Mouse (Mus musculus) heart, embryonic 13.5 days (tissue): ENCODE measurements around the gene Cyb561. TPM values are rescaled to one million over a fixed set of nuclear protein-coding genes. Genes with fewer than 3 reads are reported as not detected.

ENCODE experiments used
- ATAC-seq: fragments of 200-750 bp; cut with Nextera tagmentation; 2 replicates; pipeline ENCODE4 v1.8.0; 2017; ENCODE audit warnings: moderate TSS enrichment; ENCODE audit not compliant: insufficient number of reproducible peaks, low FRiP score, low TSS enrichment; ENCODE audit errors: extremely low read depth
- H3K27ac ChIP-seq: fragments of 300-500 bp; sonication (generic); replicated peaks from 2 replicates; pipeline ENCODE4 v1.5.1; 2015; ENCODE audit warnings: moderate library complexity, mild to moderate bottlenecking, inconsistent platforms
- H3K27me3 ChIP-seq: fragments of 300-500 bp; sonication (generic); replicated peaks from 2 replicates; pipeline ENCODE4 v1.6.1; 2015; ENCODE audit warnings: mild to moderate bottlenecking, inconsistent platforms
- H3K36me3 ChIP-seq: fragments of 300-500 bp; sonication (generic); 2 replicates; pipeline ENCODE4 v1.6.1; 2015; ENCODE audit warnings: mild to moderate bottlenecking, inconsistent platforms
- H3K4me1 ChIP-seq: fragments of 300-500 bp; sonication (generic); 2 replicates; pipeline ENCODE4 v1.6.1; 2015; ENCODE audit warnings: inconsistent platforms
- H3K4me2 ChIP-seq: fragments of 300-500 bp; sonication (generic); 2 replicates; pipeline ENCODE4 v1.6.1; 2015; ENCODE audit warnings: inconsistent platforms, mild to moderate bottlenecking, moderate library complexity
- H3K4me3 ChIP-seq: fragments of 300-500 bp; sonication (generic); 2 replicates; pipeline ENCODE4 v1.5.1; 2015; ENCODE audit warnings: moderate library complexity, mild to moderate bottlenecking, inconsistent platforms
- H3K9ac ChIP-seq: fragments of 300-500 bp; sonication (generic); 2 replicates; pipeline ENCODE4 v1.6.1; 2015; ENCODE audit warnings: inconsistent platforms, mild to moderate bottlenecking, moderate library complexity
- H3K9me3 ChIP-seq: fragments of 300-500 bp; sonication (generic); 2 replicates; pipeline ENCODE4 v1.6.1; 2016; ENCODE audit warnings: inconsistent platforms
- WGBS: fragments of 180-500 bp; shearing (Covaris S2); methylation state at CpG from one replicate; pipeline ENCODE4 v1.1.7; 2015; ENCODE audit warnings: mixed read lengths; 5-methylcytosine and 5-hydroxymethylcytosine counted together
- polyA plus RNA-seq: library from polyadenylated mRNA; unstranded; fragments of >200 nt; fragmentation: Nextera tagmentation; extraction: Ambion mirVana; gene quantifications from 2 replicates; pipeline ENCODE4 v1.2.1, GENCODE M21; 2015

Cyb561 gene
- polyA plus RNA-seq, 1 experiment from 2014 or later: 5.2 TPM

DNA sequence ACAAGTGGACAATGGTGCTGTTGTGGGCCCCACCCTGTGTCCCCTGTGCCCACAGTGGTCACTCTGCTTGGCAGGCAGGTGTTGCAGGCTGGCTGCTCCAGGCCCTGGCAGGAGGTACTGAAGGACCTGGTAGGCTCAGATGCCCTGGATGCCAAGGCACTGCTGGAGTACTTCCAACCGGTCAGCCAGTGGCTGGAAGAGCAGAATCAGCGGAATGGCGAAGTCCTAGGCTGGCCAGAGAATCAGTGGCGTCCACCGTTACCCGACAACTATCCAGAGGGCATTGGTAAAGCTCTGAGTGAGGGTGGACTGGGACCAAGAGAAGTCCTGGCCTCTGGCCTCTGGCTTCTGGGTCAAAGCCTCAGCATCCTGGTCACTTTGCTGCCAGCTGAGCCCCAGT lies 21.5 kb upstream of the Cyb561 start:
- 89% methylated on average over 6 of the region's 6 CpGs for WGBS
- Histone ChIP-seq H3K27ac (no peak overlapping the region), H3K4me3 (no peak overlapping the region), H3K9me3 (no peaks in the 10 kb centered on the region), H3K27me3 (peaks cover 80% of the 10 kb centered on the region), H3K36me3 (no peaks in the 10 kb centered on the region), H3K9ac (no peak overlapping the region), H3K4me2 (no peak overlapping the region), H3K4me1 (no peaks in the 10 kb centered on the region)
- no peak for ATAC-seq

DNA sequence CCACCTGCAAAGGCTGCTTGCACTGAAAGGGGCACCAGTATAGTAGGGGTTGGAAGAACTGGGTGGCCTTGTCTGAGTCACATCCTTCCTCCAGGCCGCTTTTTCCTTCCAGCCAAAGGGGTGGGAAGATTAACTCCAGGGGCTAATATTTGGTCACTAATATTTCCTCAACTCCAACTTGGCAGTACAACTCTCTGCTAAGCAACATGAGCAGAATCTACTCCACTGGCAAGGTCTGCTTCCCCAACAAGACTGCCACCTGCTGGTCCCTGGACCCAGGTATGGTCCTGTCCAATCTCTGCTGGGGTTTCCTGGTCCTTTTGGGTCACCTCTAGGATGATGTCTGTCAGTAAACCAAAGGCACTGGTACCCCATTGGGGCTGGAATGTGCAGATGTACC lies 16.4 kb upstream of the Cyb561 start:
- Histone ChIP-seq H3K36me3 (no peaks in the 10 kb centered on the region), H3K27me3 (peaks cover 89% of the 10 kb centered on the region), H3K4me1 (peaks cover 12% of the 10 kb centered on the region), H3K9ac (no peak overlapping the region), H3K4me2 (no peak overlapping the region), H3K4me3 (no peak overlapping the region), H3K27ac (no peak overlapping the region), H3K9me3 (no peaks in the 10 kb centered on the region)
- no peak for ATAC-seq
- WGBS: 41% methylated on average over 1 of the region's 1 CpGs

DNA sequence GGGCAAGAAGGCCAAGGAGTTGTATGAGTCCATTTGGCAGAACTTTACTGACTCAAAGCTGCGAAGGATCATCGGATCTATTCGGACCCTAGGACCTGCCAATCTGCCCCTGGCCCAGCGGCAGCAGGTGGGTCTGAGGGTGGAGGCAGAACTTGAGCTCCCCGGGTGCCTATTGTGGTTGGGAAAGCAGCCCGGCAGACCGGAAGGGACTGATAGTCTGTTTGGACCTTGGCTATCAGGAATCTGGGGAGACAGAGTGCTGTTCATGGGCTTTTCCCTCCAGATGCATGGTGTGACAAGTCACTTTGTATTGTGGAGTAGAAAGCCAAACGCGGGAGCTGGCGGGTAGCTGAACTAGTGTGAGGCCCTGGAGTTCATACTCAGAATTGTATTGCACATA lies 15.8 kb upstream of the Cyb561 start:
- Histone ChIP-seq H3K9me3 (no peaks in the 10 kb centered on the region), H3K36me3 (no peaks in the 10 kb centered on the region), H3K27ac (no peak overlapping the region), H3K9ac (no peak overlapping the region), H3K4me3 (no peak overlapping the region; the same call in 1 of the 2 replicates), H3K4me2 (no peak overlapping the region), H3K27me3 (peaks cover 83% of the 10 kb centered on the region), H3K4me1 (peaks cover 12% of the 10 kb centered on the region)
- ATAC-seq: no peak
- 38% methylated on average over 10 of the region's 10 CpGs for WGBS

DNA sequence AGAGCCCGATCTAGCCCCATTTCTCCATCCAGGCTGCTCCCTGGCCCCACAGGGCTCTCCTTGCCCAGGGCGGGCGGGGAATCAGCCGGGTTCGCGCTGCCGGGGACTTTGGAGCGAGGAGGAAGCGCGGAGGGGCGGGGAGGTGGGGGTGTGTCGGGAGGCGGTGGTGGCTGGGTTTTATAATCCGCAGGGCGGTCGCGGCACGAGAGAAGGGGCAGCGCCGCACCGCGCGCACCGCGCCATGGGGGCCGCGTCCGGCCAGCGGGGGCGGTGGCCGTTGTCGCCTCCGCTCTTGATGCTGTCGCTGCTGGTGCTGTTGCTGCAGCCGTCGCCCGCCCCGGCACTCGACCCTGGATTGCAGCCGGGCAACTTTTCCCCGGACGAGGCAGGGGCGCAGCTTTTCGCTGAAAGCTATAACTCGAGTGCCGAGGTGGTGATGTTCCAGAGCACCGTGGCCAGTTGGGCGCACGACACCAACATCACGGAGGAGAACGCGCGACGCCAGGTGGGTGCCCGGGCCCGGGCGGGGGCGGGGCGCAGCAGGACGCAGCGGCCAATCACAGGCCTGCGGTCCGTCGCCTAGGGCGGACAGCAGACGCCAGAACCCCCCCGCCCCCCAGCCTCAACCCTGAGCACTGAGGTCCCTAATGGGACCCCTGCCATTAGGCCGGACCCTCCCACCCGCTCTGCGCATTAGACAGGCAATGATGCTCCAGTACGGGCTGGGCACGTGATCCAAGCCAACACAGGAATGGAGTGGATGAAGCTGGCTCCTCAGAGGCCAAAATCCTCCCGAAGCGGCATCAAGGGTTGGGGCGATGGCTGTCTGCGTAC lies 14.8 kb upstream of the Cyb561 start, which contains the start of gene Ace:
Gene Ace, plus strand, starts transcription at position 205 of the 834 bp plus-strand sequence.
- no peaks in the 10 kb centered on the region for H3K36me3 ChIP-seq
- ATAC-seq: no peak; the same call in 1 of the 2 replicates
- H3K4me2 ChIP-seq: peak within 1 kb of the TSS; percentile 97
- peaks cover 77% of the 10 kb centered on the region for H3K27me3 ChIP-seq
- peak within 1 kb of the TSS; percentile 65 for H3K4me3 ChIP-seq
- H3K27ac ChIP-seq: no peak within 1 kb of the TSS
- WGBS: under 1% methylated on average over 58 of the region's 76 CpGs
- peak within 1 kb of the TSS; percentile 79 for H3K9ac ChIP-seq
- peaks cover 12% of the 10 kb centered on the region for H3K4me1 ChIP-seq
- H3K9me3 ChIP-seq: no peaks in the 10 kb centered on the region

DNA sequence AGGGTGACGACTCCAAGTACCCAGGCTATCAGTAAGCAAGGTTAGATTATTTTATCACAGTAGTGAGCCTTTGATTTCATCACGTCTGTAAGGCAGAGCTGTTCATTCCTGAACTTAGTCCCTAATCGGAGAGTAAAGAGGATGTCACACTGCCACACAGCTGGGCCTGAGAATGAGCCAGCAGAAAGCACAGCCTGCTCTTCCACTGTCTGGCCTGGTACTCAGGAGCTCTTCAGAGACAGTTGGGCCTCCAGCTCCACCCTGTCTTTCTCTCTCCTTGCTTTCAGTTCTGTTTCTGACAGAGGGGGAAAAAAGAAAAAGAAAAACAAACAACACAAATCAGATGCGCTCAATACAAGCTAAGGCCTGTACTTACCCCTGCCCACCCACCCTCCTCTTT lies 13.2 kb upstream of the Cyb561 start:
- Histone ChIP-seq H3K9me3 (no peaks in the 10 kb centered on the region), H3K4me3 (no peak overlapping the region), H3K27ac (no peak overlapping the region), H3K9ac (no peak overlapping the region), H3K27me3 (peaks cover 67% of the 10 kb centered on the region), H3K36me3 (no peaks in the 10 kb centered on the region), H3K4me1 (peaks cover 15% of the 10 kb centered on the region), H3K4me2 (no peak overlapping the region)
- 45% methylated on average over 4 of the region's 4 CpGs for WGBS
- ATAC-seq: no peak

DNA sequence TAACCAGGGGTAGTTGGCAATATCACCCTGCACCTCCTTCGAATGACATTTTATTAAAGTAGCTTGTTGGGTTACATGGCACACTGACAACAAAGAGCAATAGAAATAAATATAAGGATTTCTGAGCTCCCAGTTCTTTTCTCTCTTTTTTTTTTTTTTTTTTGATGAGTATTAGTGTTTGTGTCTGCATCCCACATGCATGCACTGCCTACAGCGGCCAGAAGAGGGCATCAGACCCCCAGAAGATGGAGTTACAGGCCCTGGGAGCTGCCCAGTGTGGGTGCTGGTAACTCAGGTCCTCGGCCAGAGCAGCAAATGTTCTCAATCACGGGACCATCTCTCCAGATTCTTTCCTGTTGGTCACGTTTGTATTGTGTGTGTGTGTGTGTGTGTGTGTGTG lies 11.6 kb upstream of the Cyb561 start:
- no peak overlapping the region for H3K27ac ChIP-seq
- H3K9me3 ChIP-seq: no peaks in the 10 kb centered on the region
- peaks cover 51% of the 10 kb centered on the region for H3K27me3 ChIP-seq
- no peak overlapping the region for H3K9ac ChIP-seq
- no peak for ATAC-seq
- 63% methylated on average over 5 of the region's 5 CpGs for WGBS
- no peak overlapping the region for H3K4me3 ChIP-seq
- no peaks in the 10 kb centered on the region for H3K36me3 ChIP-seq
- H3K4me2 ChIP-seq: no peak overlapping the region
- H3K4me1 ChIP-seq: peaks cover 19% of the 10 kb centered on the region

DNA sequence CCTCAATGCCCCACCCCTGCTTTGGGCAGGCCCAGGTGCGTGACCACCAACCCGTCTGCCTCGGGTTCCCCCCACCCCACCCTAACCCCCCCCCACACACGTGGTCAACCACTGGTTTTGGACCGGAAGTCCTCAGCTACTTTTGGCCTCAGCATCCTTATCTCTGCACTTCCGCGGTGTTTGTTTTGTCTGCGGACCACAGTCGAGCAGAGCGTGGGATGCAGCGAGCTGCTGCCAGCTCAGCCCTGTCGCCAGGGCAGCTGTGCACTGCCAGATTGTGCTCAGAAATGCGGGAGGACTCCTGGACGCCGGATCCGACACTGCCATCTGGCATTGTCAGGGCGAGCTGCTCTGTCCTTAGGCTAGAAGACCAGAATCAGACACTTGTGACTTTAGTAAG lies 6.2 kb upstream of the Cyb561 start:
- H3K36me3 ChIP-seq: no peaks in the 10 kb centered on the region
- ATAC-seq: no peak
- peak overlapping the region; percentile 26 for H3K4me3 ChIP-seq
- peak overlapping the region; percentile 65 for H3K9ac ChIP-seq
- WGBS: 6% methylated on average over 17 of the region's 17 CpGs
- peak overlapping the region; percentile 20; the same call in 1 of the 2 replicates for H3K27ac ChIP-seq
- H3K9me3 ChIP-seq: no peaks in the 10 kb centered on the region
- H3K4me2 ChIP-seq: peak overlapping the region; percentile 60
- peaks cover 26% of the 10 kb centered on the region for H3K4me1 ChIP-seq
- H3K27me3 ChIP-seq: peaks cover 7% of the 10 kb centered on the region; the same call in 1 of the 2 replicates

DNA sequence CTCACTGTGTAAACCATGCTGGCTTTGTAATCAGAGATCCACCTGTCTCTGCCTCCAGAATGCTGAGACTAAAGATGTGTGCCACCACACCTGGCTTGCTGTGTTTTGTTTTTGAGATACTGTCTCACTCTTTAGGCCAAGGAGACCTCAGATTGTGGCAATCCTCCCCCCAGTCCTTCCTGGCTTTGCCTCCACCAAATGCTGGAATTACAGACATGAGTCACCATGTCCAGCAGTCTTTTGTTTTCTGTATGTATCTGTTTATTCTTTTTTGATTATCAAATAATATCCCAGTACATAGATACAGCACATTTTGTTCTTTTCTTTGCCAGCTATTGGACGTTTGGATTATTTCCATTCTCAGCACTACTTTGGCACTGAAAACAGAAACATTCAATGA lies 5.4 kb upstream of the Cyb561 start:
- Histone ChIP-seq H3K36me3 (no peaks in the 10 kb centered on the region), H3K9me3 (no peaks in the 10 kb centered on the region), H3K9ac (no peak overlapping the region), H3K27me3 (peaks cover 7% of the 10 kb centered on the region; the same call in 1 of the 2 replicates), H3K4me3 (no peak overlapping the region), H3K4me2 (no peak overlapping the region), H3K27ac (0 out of 2 replicates have a peak overlapping the region, but pooled peaks have one; percentile 32), H3K4me1 (peaks cover 26% of the 10 kb centered on the region)
- ATAC-seq: no peak
- 24% methylated on average over 1 of the region's 1 CpGs for WGBS

DNA sequence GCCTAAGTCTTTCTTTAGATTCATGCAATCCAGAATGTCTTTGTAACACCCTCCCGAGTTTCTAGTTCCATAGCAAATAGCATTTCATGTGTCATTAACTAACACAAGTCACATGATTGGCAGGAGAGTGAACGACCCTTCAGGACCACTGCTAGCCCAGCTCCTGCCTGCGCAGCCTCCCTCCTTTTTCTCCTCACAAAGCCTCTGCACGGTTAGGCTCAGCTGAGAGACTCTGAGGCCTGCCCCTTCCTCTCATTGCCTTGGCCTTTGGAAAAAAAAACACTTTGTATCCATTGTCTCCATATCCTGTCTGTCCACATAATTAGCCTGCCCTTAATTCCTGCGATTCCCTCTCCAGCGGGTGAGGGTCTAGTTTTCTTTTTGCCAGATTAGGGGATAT lies 4.4 kb upstream of the Cyb561 start:
- Histone ChIP-seq H3K4me2 (no peak overlapping the region), H3K27me3 (peaks cover 8% of the 10 kb centered on the region), H3K9ac (no peak overlapping the region), H3K36me3 (no peaks in the 10 kb centered on the region), H3K4me3 (no peak overlapping the region), H3K27ac (no peak overlapping the region), H3K9me3 (no peaks in the 10 kb centered on the region), H3K4me1 (peaks cover 29% of the 10 kb centered on the region)
- ATAC-seq: no peak
- WGBS: 61% methylated on average over 6 of the region's 6 CpGs

DNA sequence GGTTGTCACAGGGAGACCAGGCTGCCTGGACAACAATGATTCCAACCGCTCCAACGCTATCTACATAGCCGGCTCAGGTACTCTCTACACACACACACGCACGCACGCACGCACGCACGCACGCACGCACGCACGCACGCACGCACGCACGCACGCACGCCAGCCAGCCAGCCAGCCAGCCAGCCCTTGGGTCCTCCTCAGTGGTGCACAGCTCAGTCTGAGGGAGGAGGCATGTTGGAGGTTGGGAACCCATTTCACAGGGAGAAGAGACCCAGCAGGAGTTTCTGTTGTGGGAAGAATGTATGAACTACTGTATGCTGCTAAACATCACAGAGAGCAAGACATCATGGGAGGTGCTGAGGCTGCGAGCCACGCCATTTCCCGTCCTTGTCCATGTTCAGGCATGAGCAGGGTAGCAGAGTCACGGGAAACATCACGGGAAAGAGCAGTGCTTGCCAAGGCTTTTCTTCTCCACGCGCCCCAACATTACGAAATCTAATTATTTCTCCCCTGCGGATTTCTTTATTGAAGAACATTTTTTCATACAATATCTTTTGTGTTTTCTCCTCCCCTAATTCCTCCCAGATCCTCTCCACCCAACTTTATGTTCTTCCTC lies 2.8 kb upstream of the Cyb561 start:
- no peak overlapping the region for H3K27ac ChIP-seq
- peaks cover 29% of the 10 kb centered on the region for H3K4me1 ChIP-seq
- no peak for ATAC-seq
- H3K36me3 ChIP-seq: no peaks in the 10 kb centered on the region
- H3K27me3 ChIP-seq: peaks cover 20% of the 10 kb centered on the region
- H3K9ac ChIP-seq: no peak overlapping the region
- H3K4me3 ChIP-seq: no peak overlapping the region
- 85% methylated on average over 28 of the region's 28 CpGs for WGBS
- no peaks in the 10 kb centered on the region for H3K9me3 ChIP-seq
- no peak overlapping the region for H3K4me2 ChIP-seq

DNA sequence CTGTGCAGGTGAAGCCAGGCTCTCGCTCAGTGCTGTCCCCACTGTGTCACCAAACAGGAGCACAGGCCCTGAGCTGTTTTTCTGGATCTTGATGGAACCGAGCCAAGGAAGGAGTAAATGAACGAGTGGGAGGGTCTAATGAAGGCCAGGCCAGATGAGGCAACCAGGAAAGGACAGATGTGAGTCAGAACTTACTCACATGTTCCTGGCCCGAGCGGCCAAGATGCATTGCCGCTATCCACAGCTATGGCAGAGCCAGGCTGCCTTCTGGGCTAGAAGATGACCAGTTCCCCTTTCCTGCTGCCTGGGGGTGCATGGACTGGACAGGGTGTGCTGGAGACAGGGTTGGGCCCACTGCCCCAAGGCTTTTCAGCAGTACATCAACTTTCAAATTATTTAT lies 266 bp upstream of the Cyb561 start:
- Histone ChIP-seq H3K4me1 (peaks cover 12% of the 10 kb centered on the region; the same call in 1 of the 2 replicates), H3K36me3 (no peaks in the 10 kb centered on the region), H3K9ac (no peak overlapping the region), H3K4me3 (no peak overlapping the region), H3K9me3 (no peaks in the 10 kb centered on the region), H3K27ac (no peak overlapping the region), H3K4me2 (no peak overlapping the region), H3K27me3 (peaks cover 40% of the 10 kb centered on the region)
- ATAC-seq: no peak
- WGBS: 62% methylated on average over 6 of the region's 6 CpGs
